Mouse (Mus musculus) urinary bladder, postnatal 10 days (tissue): ENCODE results near the gene Gm9046.
A peak's percentile ranks its signal among the peaks of the same experiment; 100 is the strongest.
"Not testable (repeated sequence)": the region's sequence is repeated elsewhere in the genome, so short reads cannot be mapped to it uniquely, and the experiment has no call there.

Experiments
- DNase-seq: peaks from one replicate; pipeline ENCODE4 v3.0.0; 2022; ENCODE audit warnings: low spot score

Gm9046 gene

GRCm38 (mm10) chr10:118343155-118343554 lies at the start of gene Gm9046:
Gene Gm9046 (minus strand): TSS chr10:118343255.
- not testable (repeated sequence) for DNase-seq

- DNase-seq = peak; percentile 48
Observed at GRCm38 (mm10) chr10:118370443-118370842, 27.4 kb upstream of the Gm9046 start.

GRCm38 (mm10) chr10:118369518-118369917 lies 26.5 kb upstream of the Gm9046 start:
- DNase-seq = no peak

- not testable (repeated sequence) for DNase-seq
Observed at GRCm38 (mm10) chr10:118354005-118354404, 10.9 kb upstream of the Gm9046 start, which contains the start of gene Gm9049. Gene Gm9049 (minus strand): TSS chr10:118354105.

GRCm38 (mm10) chr10:118348579-118348978 lies 5.5 kb upstream of the Gm9046 start, which contains the start of gene Gm9048:
Gene Gm9048 (minus strand): TSS chr10:118348679.
- not testable (repeated sequence) for DNase-seq

GRCm38 (mm10) chr10:118337731-118338130 lies 5.3 kb downstream of the Gm9046 start, which contains the start of gene Gm9045:
Gene Gm9045 (minus strand): TSS chr10:118337831.
- DNase-seq = not testable (repeated sequence)

GRCm38 (mm10) chr10:118332308-118332707 lies 10.7 kb downstream of the Gm9046 start, which contains the start of gene Gm9044:
Gene Gm9044 (minus strand): TSS chr10:118332408.
- not testable (repeated sequence) for DNase-seq

- DNase-seq = not testable (repeated sequence)
Observed at GRCm38 (mm10) chr10:118326869-118327268, 16.2 kb downstream of the Gm9046 start, which contains the start of gene Gm9040. Gene Gm9040 (minus strand): TSS chr10:118326969.

- DNase-seq = no peak
Observed at GRCm38 (mm10) chr10:118319024-118319423, 24.0 kb downstream of the Gm9046 start.

GRCm38 (mm10) chr10:118302133-118302532 lies 40.9 kb downstream of the Gm9046 start:
- DNase-seq = not testable (repeated sequence)

GRCm38 (mm10) chr10:118294938-118295337 lies 48.1 kb downstream of the Gm9046 start, which contains the start of gene Iltifb:
Gene Iltifb (minus strand): TSS chr10:118295038.
- DNase-seq = no peak
